15 mouse cellular contexts compared by ENCODE assay signal in genomic region chrX:23466031-23466430, GRCm38 (mm10).
DNase-seq lines count a peak whose midpoint lies in the region; ATAC-seq lines count a peak whose summit lies in the region.
"Had no signal": no experiment of that assay in that cellular context is flagged by ENCODE, and none has a peak within 500 bp of the region (broad histone marks: within the 10 kb centered on the region; RNA-seq: fewer than 3 reads in every experiment).

No protein-coding gene starts in this region.

- H3K4me1 ChIP-seq in hindbrain, embryonic 10.5 days (replicated peaks) = no peaks in the 10 kb centered on the region
- no peaks in the 10 kb centered on the region for H3K4me1 ChIP-seq in hindbrain, embryonic 13.5 days (replicated peaks)
- H3K4me1 ChIP-seq in embryonic facial prominence, embryonic 10.5 days = no peaks in the 10 kb centered on the region
- H3K4me1 ChIP-seq: liver, embryonic 15.5 days; stomach, embryonic 15.5 days had no signal

- ATAC-seq in hindbrain, embryonic 13.5 days (ENCODE audit: low FRiP score) = no peak
- ATAC-seq: Patski had no signal

- no peaks in the 10 kb centered on the region for H3K9me3 ChIP-seq in hindbrain, embryonic 10.5 days
- no peaks in the 10 kb centered on the region for H3K9me3 ChIP-seq in hindbrain, embryonic 13.5 days
- no peaks in the 10 kb centered on the region for H3K9me3 ChIP-seq in embryonic facial prominence, embryonic 10.5 days
- H3K9me3 ChIP-seq: liver, embryonic 15.5 days; stomach, embryonic 15.5 days had no signal

- intact Hi-C loops in left cerebral cortex, postnatal 10 days (cut with DNase I) = no loop called here
- intact Hi-C loops in gastrocnemius, postnatal 14 days (cut with DNase I; ENCODE audit: low total_unique reads) = no loop called here

- no peak overlapping the region for H3K4me2 ChIP-seq in hindbrain, embryonic 13.5 days
- H3K4me2 ChIP-seq: liver, embryonic 15.5 days; stomach, embryonic 15.5 days had no signal

- no peak overlapping the region for H3K27ac ChIP-seq in hindbrain, embryonic 10.5 days
- H3K27ac ChIP-seq in hindbrain, embryonic 13.5 days = no peak overlapping the region
- no peak overlapping the region for H3K27ac ChIP-seq in embryonic facial prominence, embryonic 10.5 days (replicated peaks)
- H3K27ac ChIP-seq: left cerebral cortex, adult 2 months; liver, embryonic 15.5 days; stomach, embryonic 15.5 days had no signal

- H3K9ac ChIP-seq in hindbrain, embryonic 13.5 days = no peak overlapping the region
- H3K9ac ChIP-seq: liver, embryonic 15.5 days; stomach, embryonic 15.5 days had no signal

- H3K4me3 ChIP-seq in hindbrain, embryonic 10.5 days = no peak overlapping the region
- no peak overlapping the region for H3K4me3 ChIP-seq in hindbrain, embryonic 13.5 days
- H3K4me3 ChIP-seq in embryonic facial prominence, embryonic 10.5 days = no peak overlapping the region
- H3K4me3 ChIP-seq: left cerebral cortex, adult 2 months; liver, embryonic 15.5 days; myocyte; stomach, embryonic 15.5 days had no signal

- no peaks in the 10 kb centered on the region for H3K27me3 ChIP-seq in hindbrain, embryonic 10.5 days (ENCODE audit: insufficient read depth, poor library complexity, severe bottlenecking)
- no peaks in the 10 kb centered on the region for H3K27me3 ChIP-seq in hindbrain, embryonic 13.5 days
- H3K27me3 ChIP-seq in embryonic facial prominence, embryonic 10.5 days (replicated peaks; ENCODE audit: low read depth, poor library complexity, severe bottlenecking) = no peaks in the 10 kb centered on the region
- H3K27me3 ChIP-seq: liver, embryonic 15.5 days; stomach, embryonic 15.5 days had no signal

- peak; percentile 26 for DNase-seq in hindbrain, embryonic 10.5 days (ENCODE audit: low spot score)
- peak; percentile 63 for DNase-seq in Muller cell, postnatal 12 days (ENCODE audit: inconsistent ontology term)
- peak; percentile 42 for DNase-seq in embryonic facial prominence, embryonic 10.5 days (ENCODE audit: low spot score)
- peak; percentile 12 to 38 for DNase-seq in kidney, postnatal 36 days
- no peak for DNase-seq in thymus, postnatal 0 days (ENCODE audit: low spot score)
- no peak for DNase-seq in left cerebral cortex, postnatal 10 days (ENCODE audit: extremely low spot score in 1 of 2, low spot score in 2 of 2)
- no peak for DNase-seq in gastrocnemius, postnatal 14 days
- DNase-seq: adrenal gland, postnatal 10 days; cerebellum, adult 9-11 months had no signal

- no peaks in the 10 kb centered on the region for H3K36me3 ChIP-seq in hindbrain, embryonic 10.5 days
- H3K36me3 ChIP-seq in hindbrain, embryonic 13.5 days = no peaks in the 10 kb centered on the region
- no peaks in the 10 kb centered on the region for H3K36me3 ChIP-seq in embryonic facial prominence, embryonic 10.5 days (replicated peaks)
- H3K36me3 ChIP-seq: liver, embryonic 15.5 days; stomach, embryonic 15.5 days had no signal

Comparison
In these comparisons a context has a peak if more than half of its experiments do, and no peak if none do; other contexts are left out.
1. DNase-seq: peak in hindbrain, embryonic 10.5 days (single experiment), Muller cell, postnatal 12 days (single experiment), embryonic facial prominence, embryonic 10.5 days (single experiment) and kidney, postnatal 36 days (2 of 2); none in thymus, postnatal 0 days (single experiment), left cerebral cortex, postnatal 10 days (0 of 2) and gastrocnemius, postnatal 14 days (single experiment).